Comparison of ENCODE assay signal across 8 mouse cellular contexts in the genomic region with DNA sequence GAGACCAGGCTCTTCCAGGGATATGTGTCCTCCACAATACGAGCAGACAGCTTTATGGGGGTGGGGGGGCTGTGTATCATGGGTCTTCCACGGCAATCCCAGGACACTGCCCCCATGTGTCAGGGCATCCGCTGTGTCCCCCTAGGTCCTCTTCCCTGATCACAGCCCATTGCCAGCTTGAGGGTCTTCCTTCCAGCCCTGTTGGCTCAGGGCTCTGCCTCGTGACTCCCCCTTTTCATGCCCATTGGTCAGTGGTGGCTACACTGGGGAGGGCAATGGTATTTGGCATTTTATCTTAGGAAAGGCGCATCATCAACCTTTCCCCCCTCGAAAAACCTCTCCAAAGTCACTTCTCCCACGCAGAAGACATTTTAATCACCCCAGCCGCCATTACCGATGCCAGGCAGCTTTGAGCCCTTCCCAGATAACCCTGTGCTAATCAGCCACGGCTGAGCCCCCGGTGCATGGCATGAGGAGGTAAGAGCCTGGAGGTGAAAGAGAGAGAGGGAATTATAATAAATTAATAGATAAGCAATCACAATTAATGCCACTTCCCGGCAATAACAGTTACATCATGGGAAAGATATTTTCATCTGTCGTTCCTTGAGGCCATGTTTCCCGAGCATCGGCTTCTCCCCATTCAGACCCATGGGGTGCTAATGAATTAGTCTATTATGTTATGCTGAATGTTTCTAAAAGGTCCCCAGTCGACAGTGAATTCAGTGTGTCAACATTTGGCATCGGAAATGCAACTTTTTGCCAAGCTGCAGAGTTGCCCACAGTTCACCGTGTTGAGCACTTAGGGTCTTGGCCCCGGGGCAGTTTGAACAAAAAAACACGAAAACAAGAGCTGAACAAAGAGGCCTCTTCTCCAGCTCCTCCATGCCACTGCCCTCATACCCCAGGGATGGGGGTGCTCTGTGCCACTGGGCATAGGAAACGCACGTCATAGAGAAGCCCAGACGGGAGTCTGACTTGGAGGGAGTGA.
DNase-seq lines count a peak whose midpoint lies in the region; ATAC-seq lines count a peak whose summit lies in the region.
"Had no signal": no experiment of that assay in that cellular context is flagged by ENCODE, and none has a peak within 500 bp of the region (broad histone marks: within the 10 kb centered on the region; RNA-seq: fewer than 3 reads in every experiment).

No protein-coding gene starts in this region.

- H3K4me2 ChIP-seq in hindbrain, embryonic 12.5 days (replicated peaks), result no peak overlapping the region
- no peak overlapping the region for H3K4me2 ChIP-seq in hindbrain, embryonic 11.5 days (replicated peaks; ENCODE audit: low read depth, low read length)
- no peak overlapping the region for H3K4me2 ChIP-seq in neural tube, embryonic 13.5 days
- H3K4me2 ChIP-seq: lung, embryonic 14.5 days had no signal

- H3K4me1 ChIP-seq in hindbrain, embryonic 12.5 days, result peaks cover 6% of the 10 kb centered on the region; the same call in 1 of the 2 replicates
- no peaks in the 10 kb centered on the region for H3K4me1 ChIP-seq in hindbrain, embryonic 11.5 days (replicated peaks; ENCODE audit: control insufficient read depth, insufficient read depth, low read length)
- peaks cover 31% of the 10 kb centered on the region for H3K4me1 ChIP-seq in neural tube, embryonic 13.5 days (replicated peaks)

- peaks cover 11% of the 10 kb centered on the region for H3K27me3 ChIP-seq in hindbrain, embryonic 12.5 days
- H3K27me3 ChIP-seq in hindbrain, embryonic 11.5 days (ENCODE audit: control insufficient read depth, insufficient read depth, low read length), result no peaks in the 10 kb centered on the region
- H3K27me3 ChIP-seq in neural tube, embryonic 13.5 days, result peaks cover 67% of the 10 kb centered on the region

- no peak overlapping the region for H3K4me3 ChIP-seq in hindbrain, embryonic 12.5 days
- no peak overlapping the region for H3K4me3 ChIP-seq in hindbrain, embryonic 11.5 days (ENCODE audit: low read depth, low read length)
- H3K4me3 ChIP-seq in neural tube, embryonic 13.5 days, result no peak overlapping the region

- H3K27ac ChIP-seq in hindbrain, embryonic 12.5 days, result no peak overlapping the region
- no peak overlapping the region for H3K27ac ChIP-seq in hindbrain, embryonic 11.5 days (ENCODE audit: low read depth, low read length)
- peak overlapping the region; percentile 59; the same call in 1 of the 2 replicates for H3K27ac ChIP-seq in neural tube, embryonic 13.5 days (replicated peaks)

- 65% methylated on average over 23 of the region's 23 CpGs for WGBS in hindbrain, embryonic 12.5 days
- 81% methylated on average over 23 of the region's 23 CpGs for WGBS in hindbrain, embryonic 11.5 days
- 39% methylated on average over 23 of the region's 23 CpGs for WGBS in neural tube, embryonic 13.5 days

- no peaks in the 10 kb centered on the region for H3K9me3 ChIP-seq in hindbrain, embryonic 12.5 days (replicated peaks)
- H3K9me3 ChIP-seq in hindbrain, embryonic 11.5 days (ENCODE audit: control insufficient read depth, low read length), result no peaks in the 10 kb centered on the region
- H3K9me3 ChIP-seq in neural tube, embryonic 13.5 days, result no peaks in the 10 kb centered on the region

- no peak for DNase-seq in hindbrain, embryonic 11.5 days (ENCODE audit: low spot score)
- peak; percentile 37 to 40 for DNase-seq in frontal cortex, postnatal 36 days (ENCODE audit: low spot score in 2 of 2)
- peak; percentile 91 for DNase-seq in layer of hippocampus, adult 9-11 months
- no peak for DNase-seq in c-Kit-positive CD71-positive TER-119-positive erythroid progenitor cells, embryonic 14.5 days (ENCODE audit: low spot score)
- no peak for DNase-seq in spleen, postnatal 4 days (ENCODE audit: low spot score in 2 of 2)
- DNase-seq: lung, embryonic 14.5 days had no signal

- H3K36me3 ChIP-seq in hindbrain, embryonic 12.5 days, result no peaks in the 10 kb centered on the region
- H3K36me3 ChIP-seq in hindbrain, embryonic 11.5 days (ENCODE audit: control insufficient read depth, insufficient read depth, low read length), result no peaks in the 10 kb centered on the region
- H3K36me3 ChIP-seq in neural tube, embryonic 13.5 days, result no peaks in the 10 kb centered on the region

- peak; percentile 18; the same call in 1 of the 2 replicates for ATAC-seq in hindbrain, embryonic 12.5 days (ENCODE audit: low FRiP score)
- ATAC-seq in hindbrain, embryonic 11.5 days (ENCODE audit: low FRiP score), result no peak
- ATAC-seq in neural tube, embryonic 13.5 days (ENCODE audit: low read depth), result peak; percentile 78

- H3K9ac ChIP-seq in hindbrain, embryonic 12.5 days, result no peak overlapping the region
- no peak overlapping the region for H3K9ac ChIP-seq in hindbrain, embryonic 11.5 days (ENCODE audit: low read depth, low read length)
- H3K9ac ChIP-seq in neural tube, embryonic 13.5 days, result no peak overlapping the region
- H3K9ac ChIP-seq: lung, embryonic 14.5 days had no signal

Comparison
In these comparisons a context has a peak if more than half of its experiments do, and no peak if none do; other contexts are left out.
1. DNase-seq: peak in frontal cortex, postnatal 36 days (2 of 2) and layer of hippocampus, adult 9-11 months (single experiment); none in hindbrain, embryonic 11.5 days (single experiment), c-Kit-positive CD71-positive TER-119-positive erythroid progenitor cells, embryonic 14.5 days (single experiment) and spleen, postnatal 4 days (0 of 2).